Mouse (Mus musculus): ENCODE measurements around the gene Efs.
A peak's percentile ranks its signal among the peaks of the same experiment; 100 is the strongest.

Efs gene

GRCm38 (mm10) chr14:54868026-54868425 is 57.9 kb downstream of the Efs start:
- DNase-seq = peak; percentile 3

GRCm38 (mm10) chr14:54866936-54867335 is 59.0 kb downstream of the Efs start:
- peak; percentile 85 for DNase-seq
